Mouse (Mus musculus): ENCODE measurements around the gene Rbpms2. TPM values are rescaled to one million over a fixed set of nuclear protein-coding genes. Genes with fewer than 3 reads are reported as not detected.
A peak's percentile ranks its signal among the peaks of the same experiment; 100 is the strongest.
"Not testable (repeated sequence)": the region's sequence is repeated elsewhere in the genome, so short reads cannot be mapped to it uniquely, and the experiment has no call there.

Rbpms2 gene
- total RNA-seq, 1 experiment from 2014 or later = 3.1 TPM

GRCm38 (mm10) chr9:65684704-65685103, 55.3 kb downstream of the Rbpms2 start:
- no peak for ATAC-seq (replicated peaks; ENCODE audit: low read depth, poor library complexity, severe bottlenecking)

GRCm38 (mm10) chr9:65689869-65690268, 60.4 kb downstream of the Rbpms2 start:
- ATAC-seq (replicated peaks; ENCODE audit: low read depth, poor library complexity, severe bottlenecking) = not testable (repeated sequence)

- ATAC-seq (replicated peaks; ENCODE audit: low read depth, poor library complexity, severe bottlenecking) = no peak
Measured at GRCm38 (mm10) chr9:65692466-65692865, 63.0 kb downstream of the Rbpms2 start.

- peak; percentile 86 for ATAC-seq (replicated peaks; ENCODE audit: low read depth, poor library complexity, severe bottlenecking)
Measured at GRCm38 (mm10) chr9:65692959-65693603, 63.6 kb downstream of the Rbpms2 start.

- peak; percentile 40; the same call in 1 of the 2 replicates for ATAC-seq (replicated peaks; ENCODE audit: low read depth, poor library complexity, severe bottlenecking)
Measured at GRCm38 (mm10) chr9:65695646-65696045, 66.2 kb downstream of the Rbpms2 start.

GRCm38 (mm10) chr9:65696337-65696736, 66.9 kb downstream of the Rbpms2 start:
- no peak for ATAC-seq (replicated peaks; ENCODE audit: low read depth, poor library complexity, severe bottlenecking)

GRCm38 (mm10) chr9:65697356-65697755, 67.9 kb downstream of the Rbpms2 start:
- no peak for ATAC-seq (replicated peaks; ENCODE audit: low read depth, poor library complexity, severe bottlenecking)

GRCm38 (mm10) chr9:65697992-65698391, 68.5 kb downstream of the Rbpms2 start:
- no peak for ATAC-seq (replicated peaks; ENCODE audit: low read depth, poor library complexity, severe bottlenecking)

- ATAC-seq (replicated peaks; ENCODE audit: low read depth, poor library complexity, severe bottlenecking) = no peak
Measured at GRCm38 (mm10) chr9:65700504-65700903, 71.1 kb downstream of the Rbpms2 start.

- ATAC-seq (replicated peaks; ENCODE audit: low read depth, poor library complexity, severe bottlenecking) = no peak
Measured at GRCm38 (mm10) chr9:65702286-65702685, 72.8 kb downstream of the Rbpms2 start.

- no peak for ATAC-seq (replicated peaks; ENCODE audit: low read depth, poor library complexity, severe bottlenecking)
Measured at GRCm38 (mm10) chr9:65703241-65703640, 73.8 kb downstream of the Rbpms2 start.

GRCm38 (mm10) chr9:65703926-65704595, 74.6 kb downstream of the Rbpms2 start:
- ATAC-seq (replicated peaks; ENCODE audit: low read depth, poor library complexity, severe bottlenecking) = no peak

Other genes starting within 250 kb of the Rbpms2 start
- 0.55 TPM in 1 of 2 replicates, not detected in the other for gene Kbtbd13, start 238.0 kb upstream of the Rbpms2 start, total RNA-seq (2017)
- 0.14 TPM in 1 of 2 replicates, not detected in the other for gene Rasl12, start 231.1 kb upstream of the Rbpms2 start, total RNA-seq (2017)
- gene Slc51b, start 206.7 kb upstream of the Rbpms2 start, total RNA-seq (2017) = not detected in 2 replicates
- gene Mtfmt, start 193.9 kb upstream of the Rbpms2 start, total RNA-seq (2017) = 19.2 and 21.0 TPM in 2 replicates
- 39.9 and 42.2 TPM in 2 replicates for gene Spg21, start 168.7 kb upstream of the Rbpms2 start, total RNA-seq (2017)
- not detected in 2 replicates for gene Ankdd1a, start 109.5 kb upstream of the Rbpms2 start, total RNA-seq (2017)
- 19.3 and 20.0 TPM in 2 replicates for gene Plekho2, start 49.6 kb upstream of the Rbpms2 start, total RNA-seq (2017)
- 12.9 and 29.1 TPM in 2 replicates for gene Pif1, start 42.5 kb upstream of the Rbpms2 start, total RNA-seq (2017)
- gene Oaz2, start 38.4 kb downstream of the Rbpms2 start, total RNA-seq (2017) = 40.1 and 45.3 TPM in 2 replicates
- 4.9 and 11.9 TPM in 2 replicates for gene Zfp609, start 197.9 kb downstream of the Rbpms2 start, total RNA-seq (2017)